Comparison of ENCODE assay signal across 12 mouse cellular contexts in the genomic region with DNA sequence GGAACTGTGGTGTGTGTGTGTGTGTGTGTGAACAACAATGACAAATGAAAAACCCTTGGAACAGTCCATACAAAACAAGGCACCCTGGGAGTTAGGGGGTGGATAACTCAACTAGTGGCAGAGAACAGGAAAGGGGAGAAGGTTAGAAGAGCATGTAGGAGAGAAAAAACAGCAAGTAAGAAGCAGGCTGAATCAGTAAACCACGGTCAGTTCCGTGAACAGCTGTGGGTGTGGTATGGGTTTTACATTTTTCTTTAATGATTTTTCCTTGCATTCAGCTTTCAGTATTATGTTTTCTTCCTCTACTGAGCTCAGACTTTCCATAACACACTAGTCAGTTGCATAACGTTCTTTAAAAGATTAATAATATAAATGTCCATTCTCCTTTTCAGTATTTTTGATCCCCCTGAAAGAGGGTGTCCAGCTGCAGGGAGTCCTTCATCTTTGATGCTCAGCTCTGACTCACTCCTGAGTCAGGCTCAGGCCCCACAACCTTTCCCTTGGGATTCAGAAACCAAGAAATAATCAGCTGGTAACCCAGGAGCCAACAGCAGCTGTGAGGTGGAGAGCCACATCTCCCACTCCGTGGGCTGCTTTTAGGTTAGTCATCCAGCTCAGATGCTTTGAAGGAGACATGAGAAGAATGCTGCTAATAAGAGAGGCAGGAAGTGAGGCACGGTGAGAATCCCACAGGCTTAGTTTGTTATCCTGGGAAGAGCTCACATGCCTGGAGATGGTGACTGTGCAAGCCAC.
DNase-seq lines count a peak whose midpoint lies in the region; ATAC-seq and TF ChIP-seq lines count a peak whose summit lies in the region.
"Had no signal": no experiment of that assay in that cellular context is flagged by ENCODE, and none has a peak within 500 bp of the region (broad histone marks: within the 10 kb centered on the region; RNA-seq: fewer than 3 reads in every experiment).

No protein-coding gene starts in this region.

- TF ChIP-seq CTCF in layer of hippocampus, adult 2 months (conservative IDR thresholded peaks at IDR 0.05), result no peak
- no peak for TF ChIP-seq CTCF in Patski (IDR thresholded peaks at IDR 0.05)
- TF ChIP-seq CTCF in olfactory bulb, adult 2 months (IDR thresholded peaks at IDR 0.05; ENCODE audit: insufficient read depth, low read depth, low read length), result no peak

- peak; percentile 99 for ATAC-seq in Patski
- ATAC-seq in forebrain, embryonic 14.5 days, result no peak

- no peaks in the 10 kb centered on the region for H3K27me3 ChIP-seq in Patski
- H3K27me3 ChIP-seq in forebrain, embryonic 14.5 days (replicated peaks; ENCODE audit: control insufficient read depth, insufficient read depth, low read length), result no peaks in the 10 kb centered on the region
- H3K27me3 ChIP-seq: forebrain, embryonic 12.5 days had no signal

- POLR2A ChIA-PET in Patski (lab: Charles Lee), result no interaction called here

- H3K4me3 ChIP-seq in layer of hippocampus, adult 2 months, result no peak overlapping the region
- no peak overlapping the region for H3K4me3 ChIP-seq in olfactory bulb, adult 2 months (ENCODE audit: insufficient read depth, low read depth, low read length)
- H3K4me3 ChIP-seq in forebrain, embryonic 14.5 days (ENCODE audit: low read depth, low read length), result no peak overlapping the region
- H3K4me3 ChIP-seq: forebrain, embryonic 12.5 days had no signal

- 34% methylated on average over 5 of the region's 5 CpGs for WGBS in olfactory bulb, adult 2 months
- WGBS in forebrain, embryonic 14.5 days, result 83% methylated on average over 5 of the region's 5 CpGs

- H3K9me3 ChIP-seq in forebrain, embryonic 14.5 days (replicated peaks; ENCODE audit: control insufficient read depth, low read length), result no peaks in the 10 kb centered on the region
- H3K9me3 ChIP-seq: forebrain, embryonic 12.5 days had no signal

- TF ChIP-seq POLR2A in olfactory bulb, adult 2 months (IDR thresholded peaks at IDR 0.05; ENCODE audit: insufficient read depth, low read depth, low read length), result no peak

- in situ Hi-C loops in Patski (cut with MboI; ENCODE audit: low pct_unique_long_range_greater_than_20kb), result no loop called here

- peak; percentile 8 for DNase-seq in layer of hippocampus, adult 9-11 months
- no peak for DNase-seq in layer of hippocampus, adult 2 months (ENCODE audit: low spot score in 2 of 2)
- DNase-seq in Patski (ENCODE audit: low read depth, low spot score), result peak; percentile 95
- DNase-seq in heart, adult 9 months (ENCODE audit: low spot score in 2 of 2), result peak; percentile 50 to 56
- no peak for DNase-seq in thymus, postnatal 14 days
- DNase-seq in forebrain, embryonic 14.5 days (ENCODE audit: low spot score), result no peak
- no peak for DNase-seq in spleen, postnatal 4 days (ENCODE audit: low spot score in 2 of 2)
- DNase-seq: cerebellum, postnatal 10 days; lung, adult 18-20 months; spleen, adult 18-20 months had no signal

- H3K9ac ChIP-seq in forebrain, embryonic 14.5 days (ENCODE audit: low read length), result no peak overlapping the region
- H3K9ac ChIP-seq: forebrain, embryonic 12.5 days had no signal

- no peak overlapping the region for H3K27ac ChIP-seq in layer of hippocampus, adult 2 months
- peak overlapping the region; percentile 75 for H3K27ac ChIP-seq in olfactory bulb, adult 2 months (ENCODE audit: insufficient read depth, low read depth, low read length)
- no peak overlapping the region for H3K27ac ChIP-seq in forebrain, embryonic 14.5 days (ENCODE audit: low read depth, low read length)
- H3K27ac ChIP-seq: forebrain, embryonic 12.5 days had no signal

- no peak overlapping the region for H3K4me2 ChIP-seq in forebrain, embryonic 14.5 days (ENCODE audit: low read length)
- H3K4me2 ChIP-seq: forebrain, embryonic 12.5 days had no signal

- CTCF ChIA-PET in Patski (lab: Charles Lee), result no interaction called here

- H3K4me1 ChIP-seq in olfactory bulb, adult 2 months (ENCODE audit: control insufficient read depth, insufficient read depth, low read length), result no peaks in the 10 kb centered on the region
- H3K4me1 ChIP-seq in forebrain, embryonic 14.5 days (ENCODE audit: control insufficient read depth, insufficient read depth, low read length), result no peaks in the 10 kb centered on the region
- H3K4me1 ChIP-seq: forebrain, embryonic 12.5 days had no signal

- no peaks in the 10 kb centered on the region for H3K36me3 ChIP-seq in forebrain, embryonic 14.5 days (ENCODE audit: control insufficient read depth, insufficient read depth, low read length)
- H3K36me3 ChIP-seq: forebrain, embryonic 12.5 days had no signal

Comparison
In these comparisons a context has a peak if more than half of its experiments do, and no peak if none do; other contexts are left out.
1. DNase-seq: peak in layer of hippocampus, adult 9-11 months (single experiment), Patski (single experiment) and heart, adult 9 months (2 of 2); none in layer of hippocampus, adult 2 months (0 of 2), thymus, postnatal 14 days (single experiment), forebrain, embryonic 14.5 days (single experiment) and spleen, postnatal 4 days (0 of 2).